Mouse (Mus musculus) cerebellum, adult 9-10 months (tissue): Measurements from ENCODE around the gene Esrrg.
A peak's percentile ranks its signal among the peaks of the same experiment; 100 is the strongest.

ENCODE experiments used
- DNase-seq: peaks from one replicate; pipeline ENCODE4 v3.0.0; 2022

The Esrrg gene

GRCm38 (mm10) chr1:187918939-187919338 is 310.3 kb downstream of the Esrrg start:
- DNase-seq = no peak

GRCm38 (mm10) chr1:187920156-187920777 is 311.7 kb downstream of the Esrrg start:
- DNase-seq = no peak

- no peak for DNase-seq
Measured at GRCm38 (mm10) chr1:187931146-187931545, 322.6 kb downstream of the Esrrg start.

- DNase-seq = no peak
Measured at GRCm38 (mm10) chr1:187938652-187939051, 330.1 kb downstream of the Esrrg start.

GRCm38 (mm10) chr1:187939078-187939477 is 330.5 kb downstream of the Esrrg start:
- no peak for DNase-seq

- DNase-seq = no peak
Measured at GRCm38 (mm10) chr1:187951506-187951905, 342.9 kb downstream of the Esrrg start.

- DNase-seq = no peak
Measured at GRCm38 (mm10) chr1:187956702-187957101, 348.1 kb downstream of the Esrrg start.

GRCm38 (mm10) chr1:187959192-187959591 is 350.6 kb downstream of the Esrrg start:
- DNase-seq = no peak

GRCm38 (mm10) chr1:187961452-187961851 is 352.9 kb downstream of the Esrrg start:
- no peak for DNase-seq

GRCm38 (mm10) chr1:187964829-187965760 is 356.5 kb downstream of the Esrrg start:
- no peak for DNase-seq

GRCm38 (mm10) chr1:187965921-187966320 is 357.3 kb downstream of the Esrrg start:
- no peak for DNase-seq

GRCm38 (mm10) chr1:187968379-187968778 is 359.8 kb downstream of the Esrrg start:
- no peak for DNase-seq

GRCm38 (mm10) chr1:187969491-187969890 is 360.9 kb downstream of the Esrrg start:
- no peak for DNase-seq

- DNase-seq = no peak
Measured at GRCm38 (mm10) chr1:187974396-187974795, 365.8 kb downstream of the Esrrg start.

GRCm38 (mm10) chr1:187975465-187976352 is 367.1 kb downstream of the Esrrg start:
- DNase-seq = no peak

- no peak for DNase-seq
Measured at GRCm38 (mm10) chr1:187976353-187976730, 367.8 kb downstream of the Esrrg start.

- DNase-seq = no peak
Measured at GRCm38 (mm10) chr1:187981028-187981427, 372.4 kb downstream of the Esrrg start.

- no peak for DNase-seq
Measured at GRCm38 (mm10) chr1:187983177-187983576, 374.6 kb downstream of the Esrrg start.

GRCm38 (mm10) chr1:187990161-187990560 is 381.6 kb downstream of the Esrrg start:
- DNase-seq = no peak

- peak; percentile 60 for DNase-seq
Measured at GRCm38 (mm10) chr1:187997584-187998338, 389.2 kb downstream of the Esrrg start.

GRCm38 (mm10) chr1:187999121-187999520 is 390.5 kb downstream of the Esrrg start:
- no peak for DNase-seq

GRCm38 (mm10) chr1:188000189-188000588 is 391.6 kb downstream of the Esrrg start:
- no peak for DNase-seq
